Mouse (Mus musculus) lung, postnatal 10 days (tissue): Measurements from ENCODE around the gene Slc6a6.
A peak's percentile ranks its signal among the peaks of the same experiment; 100 is the strongest.

ENCODE experiments used
- DNase-seq: peaks from one replicate; pipeline ENCODE4 v3.0.0; 2021

The Slc6a6 gene

DNA sequence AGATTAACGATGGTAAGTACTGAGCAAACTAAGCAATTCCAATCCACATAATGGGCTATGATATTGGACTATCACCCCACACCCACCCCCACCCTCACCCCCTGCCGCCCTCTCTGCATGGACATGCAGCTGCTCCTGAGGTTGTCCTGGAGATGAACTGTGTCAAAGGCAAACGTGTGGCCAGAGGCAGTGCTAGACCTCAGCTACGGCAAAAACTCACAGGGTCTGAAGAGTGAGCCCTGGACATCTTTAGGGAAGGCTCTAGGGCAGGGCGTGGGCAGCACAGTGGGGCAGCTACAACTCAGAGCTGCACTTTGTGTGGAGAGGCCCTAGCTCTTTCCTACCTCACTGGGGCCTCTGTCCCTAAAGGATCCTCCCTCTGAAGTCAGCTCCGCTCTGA lies 13.6 kb upstream of the Slc6a6 start:
- no peak for DNase-seq

DNA sequence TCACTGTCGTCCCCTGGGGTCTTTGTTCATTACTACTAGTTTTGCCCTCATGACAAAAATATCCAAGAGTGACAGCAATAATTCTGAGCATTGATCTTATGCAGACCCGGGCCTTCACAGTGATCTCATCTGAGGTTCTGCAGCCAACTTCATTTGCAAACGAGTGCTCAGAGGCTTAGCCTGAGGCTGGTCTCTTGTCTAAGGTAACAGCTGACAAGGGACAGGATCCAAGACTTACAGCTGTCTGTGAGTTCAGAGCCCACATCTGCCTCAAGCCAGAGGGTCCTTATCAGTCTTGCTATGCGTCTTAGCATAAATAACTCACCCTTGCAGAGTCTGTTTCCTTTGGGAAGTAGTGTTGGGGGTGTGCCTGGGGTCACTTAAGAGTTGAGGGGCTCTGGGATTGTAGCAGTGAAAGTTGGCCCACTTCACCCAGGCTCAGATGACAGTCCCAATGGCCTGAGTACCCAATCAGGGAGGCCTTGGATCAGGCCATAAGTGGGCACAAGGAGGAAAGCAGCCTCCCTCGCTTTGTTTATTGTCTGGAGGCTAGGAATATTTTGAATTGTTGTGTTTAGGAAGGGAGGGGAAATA lies 9.0 kb upstream of the Slc6a6 start:
- DNase-seq = no peak

DNA sequence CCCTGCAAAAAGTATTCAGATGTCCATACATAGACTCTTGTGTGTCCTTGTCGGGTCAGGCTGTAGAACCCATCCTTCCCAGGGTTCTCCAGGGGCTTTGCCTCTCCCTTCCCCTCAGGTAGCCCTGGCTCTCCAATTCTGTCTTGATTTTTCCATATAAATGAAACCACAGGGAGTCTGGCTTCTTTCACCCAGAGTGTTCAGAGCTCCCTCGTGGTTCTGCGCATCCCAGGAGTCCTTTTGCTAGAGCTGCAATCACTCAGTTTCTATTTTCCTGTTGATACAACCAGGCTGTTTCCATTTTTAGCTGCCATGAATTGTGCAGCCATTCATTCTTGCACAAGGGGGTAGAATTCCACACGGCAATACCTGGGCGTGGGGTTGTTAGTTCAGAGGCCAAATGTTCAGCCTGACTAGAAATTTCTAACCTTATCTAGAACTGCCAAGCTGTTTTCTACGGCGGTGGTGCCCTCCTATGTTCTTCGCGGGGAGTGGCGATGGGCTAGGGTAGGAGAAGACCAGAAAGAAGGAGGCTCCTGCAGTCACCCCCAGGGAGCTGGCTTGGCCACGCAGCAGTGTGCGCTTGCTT lies 5.3 kb upstream of the Slc6a6 start:
- no peak for DNase-seq

DNA sequence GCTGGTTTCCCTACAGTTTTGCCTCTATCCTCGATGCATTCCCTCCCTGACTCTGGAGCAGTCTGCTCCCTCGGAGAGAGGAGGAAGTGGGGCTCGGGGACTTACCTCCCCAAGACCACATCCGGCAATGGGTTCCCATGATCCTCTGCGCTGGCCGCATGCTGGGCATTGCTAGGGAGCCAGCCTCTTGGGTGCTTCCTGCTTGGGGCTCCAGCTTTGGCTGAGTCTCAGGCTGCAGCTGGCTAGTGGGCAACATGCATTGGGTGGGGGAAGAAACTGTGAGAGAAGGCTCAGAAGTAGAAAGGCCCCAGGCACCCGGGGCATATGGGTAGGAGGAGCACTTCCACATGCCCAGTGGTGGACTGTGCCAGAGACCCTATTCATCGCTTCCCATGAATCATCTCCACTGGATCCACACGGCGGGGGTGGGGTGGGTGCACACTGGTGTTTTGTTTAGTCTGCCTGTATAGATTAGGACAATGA lies 4.7 kb upstream of the Slc6a6 start:
- peak; percentile 79 for DNase-seq

DNA sequence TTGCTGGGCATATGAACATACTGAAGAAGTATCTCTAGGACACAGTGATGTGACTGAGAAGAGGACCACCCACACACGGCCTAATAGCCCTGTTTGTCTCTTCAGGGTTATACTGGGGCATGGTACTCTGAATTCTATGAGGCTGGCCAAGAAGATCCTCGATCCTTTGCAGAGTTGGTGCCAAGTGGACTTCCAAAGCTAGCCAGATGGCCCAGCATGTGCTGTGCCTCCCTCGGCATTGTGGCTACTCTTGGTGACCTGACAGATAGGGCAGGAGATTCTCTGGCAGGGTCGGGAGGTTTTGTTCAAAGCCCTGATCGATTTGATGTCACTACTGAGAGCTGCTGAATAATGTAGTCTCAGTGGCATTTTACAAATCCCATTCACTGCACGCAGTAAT lies 4.1 kb upstream of the Slc6a6 start:
- DNase-seq = no peak

DNA sequence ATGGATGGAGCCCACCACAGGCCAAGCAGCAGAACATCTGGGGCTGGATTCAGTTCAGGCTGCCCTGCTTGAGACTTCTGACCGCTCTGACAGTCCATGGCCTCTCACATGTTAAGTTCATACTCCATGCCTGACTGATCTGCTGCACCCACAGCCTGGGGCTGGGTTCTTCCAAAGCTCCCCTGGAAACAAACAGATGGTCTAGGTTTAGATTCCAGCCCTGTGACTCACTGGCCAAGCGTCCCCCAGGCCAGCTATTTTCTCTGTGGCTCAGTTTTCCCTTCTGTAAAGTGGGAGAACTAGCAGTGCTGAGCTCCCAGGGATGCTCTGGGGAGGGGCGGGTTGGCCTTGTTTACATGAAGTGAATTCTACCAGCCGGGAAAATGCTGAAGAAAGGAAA lies 2.0 kb upstream of the Slc6a6 start:
- no peak for DNase-seq

DNA sequence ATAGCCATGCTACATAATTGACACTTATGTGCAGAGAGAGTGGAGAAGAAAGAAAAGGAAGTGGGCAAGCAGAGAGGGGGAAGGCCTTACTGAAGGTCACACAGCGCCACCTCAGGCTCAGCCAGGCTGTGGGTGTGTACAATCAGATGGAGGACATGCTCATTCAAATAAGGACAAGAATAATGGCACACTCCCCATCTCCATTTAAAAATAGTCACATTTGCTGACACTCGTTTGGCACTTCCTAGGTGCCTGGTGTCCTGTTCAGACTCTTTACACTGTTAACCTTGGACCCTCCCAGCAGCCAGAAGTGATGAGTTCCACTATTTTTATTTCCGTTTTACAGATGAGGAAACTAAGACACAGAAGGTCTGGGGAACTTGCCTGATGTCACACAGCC lies 732 bp upstream of the Slc6a6 start:
- peak; percentile 39 for DNase-seq

DNA sequence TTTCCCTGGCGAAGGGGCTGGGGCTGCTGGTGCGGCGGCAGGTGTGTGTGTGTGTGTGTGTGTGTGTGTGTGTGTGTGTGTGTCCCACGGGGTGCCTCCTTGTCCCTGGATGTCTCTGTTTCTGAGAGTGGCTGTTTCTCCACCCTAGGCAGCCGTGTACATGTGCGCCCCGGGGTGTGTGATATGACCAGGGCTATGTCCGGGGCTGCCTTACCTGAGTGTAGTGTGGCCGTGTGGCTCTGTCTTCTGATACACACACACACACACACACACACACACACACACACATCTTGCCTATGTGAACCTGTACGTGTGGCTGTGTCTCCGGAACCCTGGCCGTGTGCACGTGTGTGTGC lies 599 bp downstream of the Slc6a6 start:
- peak; percentile 35 for DNase-seq

DNA sequence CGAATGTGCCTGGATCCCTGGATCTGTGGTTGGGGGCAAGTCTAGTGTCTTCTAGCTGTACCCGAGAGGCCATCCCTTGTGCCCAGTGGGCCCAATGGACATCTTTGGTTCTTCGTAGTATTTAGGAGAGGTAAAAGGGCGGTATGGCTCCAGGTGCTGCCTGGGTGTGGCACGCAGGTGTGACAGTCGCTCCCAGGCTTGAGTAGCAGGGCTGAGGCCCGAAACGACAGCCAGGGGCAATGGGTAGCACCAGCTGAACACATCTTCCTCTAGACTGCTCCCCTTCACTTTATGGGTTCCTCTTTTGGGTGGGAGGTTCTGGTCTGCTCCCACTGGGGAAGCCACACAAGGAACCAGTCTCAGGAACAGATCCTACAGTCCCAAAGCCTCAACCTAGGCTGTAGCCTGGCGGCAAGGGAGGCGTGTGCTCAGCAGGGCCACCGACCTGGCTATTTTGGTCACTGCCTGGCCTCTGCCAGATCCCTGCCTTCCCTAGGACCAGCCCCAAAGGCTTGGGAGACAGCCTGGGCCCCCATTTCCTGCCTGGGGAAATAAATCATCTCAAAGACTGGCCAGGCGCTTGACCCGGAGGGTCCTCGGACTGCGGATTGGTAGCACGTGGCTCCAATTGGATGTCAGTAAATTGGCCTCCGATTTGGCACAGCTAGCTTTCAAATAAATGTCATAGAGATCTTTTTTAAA lies 1.1 kb downstream of the Slc6a6 start:
- peak; percentile 80 for DNase-seq

DNA sequence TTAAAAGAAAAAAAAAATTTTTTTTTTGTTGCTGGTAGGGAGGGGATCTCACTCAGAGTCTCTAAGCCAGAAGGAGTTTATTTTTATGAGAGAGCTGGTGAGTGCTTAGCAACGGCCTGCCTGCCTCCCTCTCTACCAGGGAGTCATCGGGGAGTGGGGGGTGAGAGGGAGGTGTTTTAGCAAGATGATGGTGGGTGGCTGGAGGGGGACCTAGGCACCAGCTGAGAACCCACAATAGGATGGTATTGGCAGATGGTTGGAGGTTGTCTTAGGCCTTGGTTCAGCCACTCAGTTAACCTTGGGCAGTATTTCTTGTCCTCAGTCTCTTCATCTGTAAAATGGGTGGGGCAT lies 1.7 kb downstream of the Slc6a6 start:
- peak; percentile 54 for DNase-seq

DNA sequence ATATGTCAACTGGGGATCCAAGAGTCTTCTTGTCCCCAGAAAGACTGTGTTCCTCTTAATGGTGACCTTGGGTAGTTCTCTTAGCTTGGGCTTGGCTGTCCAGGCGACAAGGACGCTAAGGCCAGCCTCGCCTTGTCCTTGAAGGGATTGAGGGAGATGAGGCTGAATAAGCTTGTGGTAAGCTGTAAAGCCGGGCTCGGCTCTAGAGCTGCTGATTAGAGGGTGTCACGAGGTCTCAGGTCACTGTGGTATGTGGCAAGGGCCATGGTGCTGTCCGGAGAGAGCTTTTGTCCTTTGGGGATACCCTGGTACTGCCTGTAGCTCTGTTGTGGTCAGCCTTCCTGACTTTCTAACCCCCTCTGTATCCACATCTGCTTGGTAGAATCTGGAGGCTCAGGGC lies 2.0 kb downstream of the Slc6a6 start:
- no peak for DNase-seq

DNA sequence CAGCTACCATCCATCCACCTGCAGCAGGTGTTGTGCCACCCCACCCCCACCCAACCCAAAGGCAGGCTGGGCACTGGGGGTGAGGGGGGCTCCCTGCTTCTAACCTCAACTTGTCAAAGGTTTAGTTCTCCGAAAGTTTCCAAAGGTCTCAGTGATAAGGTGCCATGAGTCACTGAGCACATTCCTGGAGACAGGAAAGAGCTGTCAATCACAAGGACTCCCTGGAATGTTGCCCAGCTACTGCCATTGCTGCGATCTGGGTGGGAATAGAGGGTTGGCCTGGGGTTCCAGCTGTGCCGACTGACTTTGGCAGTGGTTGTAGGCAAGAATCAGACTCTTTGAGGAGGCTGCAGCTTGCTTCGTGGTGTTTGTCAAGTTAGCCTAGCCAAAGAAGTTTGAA lies 2.7 kb downstream of the Slc6a6 start:
- peak; percentile 84 for DNase-seq

DNA sequence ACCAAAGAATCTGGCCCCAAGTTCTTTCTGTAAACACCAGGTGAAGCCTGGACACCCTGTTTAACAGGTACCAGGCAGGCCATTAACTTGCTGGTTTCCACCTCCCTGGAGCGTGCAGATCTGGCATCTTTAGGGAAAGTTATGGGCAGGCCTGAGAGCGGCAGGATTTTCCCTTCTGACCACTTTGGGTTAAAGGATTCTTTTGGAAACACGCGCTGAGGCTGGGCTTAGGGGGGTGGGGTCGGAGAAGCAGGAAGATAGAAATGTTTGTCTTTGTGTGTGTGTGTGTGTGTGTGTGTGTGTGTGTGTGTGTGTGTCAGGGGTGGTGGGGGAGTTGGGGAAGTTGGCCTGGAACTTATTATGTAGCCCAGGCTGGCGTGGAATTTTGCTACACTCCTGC lies 4.2 kb downstream of the Slc6a6 start:
- DNase-seq = peak; percentile 57

DNA sequence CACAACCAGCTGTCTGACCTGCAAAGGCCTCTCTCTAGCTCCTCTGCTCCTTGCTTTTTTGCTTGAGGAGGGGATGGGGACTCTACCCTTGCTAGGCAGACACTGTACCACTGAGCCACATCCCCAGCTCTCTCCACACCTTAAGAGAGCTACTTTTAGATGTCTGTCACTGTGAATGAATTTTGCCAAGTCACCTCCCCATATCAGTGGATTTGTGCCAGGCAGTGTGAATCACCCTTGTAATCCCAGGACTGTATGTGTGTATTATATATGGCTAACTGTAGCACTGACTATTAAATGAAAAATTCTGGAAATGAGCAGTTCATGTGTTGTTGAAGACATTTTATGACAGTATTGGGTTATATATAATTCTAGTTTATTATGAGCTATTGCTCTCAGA lies 5.4 kb downstream of the Slc6a6 start:
- no peak for DNase-seq

DNA sequence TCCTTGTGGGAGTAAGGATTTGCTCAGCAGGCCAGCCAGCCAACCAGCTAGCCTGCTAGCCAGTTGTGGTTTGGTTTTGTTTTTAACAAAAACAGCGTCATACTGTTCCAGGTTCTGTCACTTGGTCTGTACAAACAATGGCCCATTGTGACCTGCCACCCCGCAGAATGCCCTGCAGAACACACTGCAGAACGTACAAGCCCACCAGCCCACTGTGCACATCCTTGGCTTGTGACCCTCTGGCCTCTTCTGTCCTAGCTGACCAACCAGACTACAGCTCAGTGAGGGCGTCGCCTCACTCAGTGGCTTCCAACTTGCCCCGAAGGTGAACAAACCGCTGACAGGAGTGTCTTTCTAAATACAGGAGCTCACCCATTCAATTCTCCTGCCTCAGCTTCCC lies 6.4 kb downstream of the Slc6a6 start:
- DNase-seq = no peak

DNA sequence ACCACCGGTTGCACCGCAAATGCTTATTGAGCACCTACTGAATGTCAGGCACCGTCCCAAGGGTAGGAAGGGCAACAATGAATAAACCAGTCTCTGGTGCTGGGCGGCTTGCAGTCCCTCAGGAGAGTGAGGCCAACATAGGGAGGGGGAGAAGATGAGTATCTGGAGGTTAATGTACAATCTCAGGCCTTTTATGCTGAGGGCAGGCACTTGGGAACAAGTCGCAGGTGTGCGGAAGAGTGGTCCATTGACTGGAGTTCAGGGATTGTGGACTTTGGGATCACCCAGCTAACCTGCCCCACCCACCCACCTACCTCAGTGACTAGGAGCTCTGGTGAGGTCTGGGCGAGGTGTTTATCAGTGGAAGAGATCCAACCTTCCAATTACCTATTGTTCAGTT lies 6.8 kb downstream of the Slc6a6 start:
- DNase-seq = no peak

DNA sequence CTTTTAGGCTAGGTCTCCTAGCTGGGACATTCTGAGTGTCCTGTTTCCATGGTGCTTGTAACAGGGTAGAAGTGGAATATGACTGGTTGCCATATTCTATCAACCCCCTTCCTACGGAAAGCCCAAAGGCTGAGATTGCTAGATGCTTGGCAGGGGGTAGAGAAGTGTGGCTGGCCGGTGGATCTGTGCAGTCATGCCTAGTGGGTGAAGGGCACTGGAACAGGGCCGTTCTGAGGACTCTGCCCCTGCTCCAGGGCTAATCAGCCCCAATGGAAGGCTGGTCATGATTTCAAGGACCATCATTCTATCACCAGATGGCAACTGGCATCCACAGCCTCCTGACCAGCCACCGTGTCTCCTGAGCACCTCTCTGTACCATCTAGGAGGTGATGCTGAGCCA lies 7.7 kb downstream of the Slc6a6 start:
- DNase-seq = no peak

DNA sequence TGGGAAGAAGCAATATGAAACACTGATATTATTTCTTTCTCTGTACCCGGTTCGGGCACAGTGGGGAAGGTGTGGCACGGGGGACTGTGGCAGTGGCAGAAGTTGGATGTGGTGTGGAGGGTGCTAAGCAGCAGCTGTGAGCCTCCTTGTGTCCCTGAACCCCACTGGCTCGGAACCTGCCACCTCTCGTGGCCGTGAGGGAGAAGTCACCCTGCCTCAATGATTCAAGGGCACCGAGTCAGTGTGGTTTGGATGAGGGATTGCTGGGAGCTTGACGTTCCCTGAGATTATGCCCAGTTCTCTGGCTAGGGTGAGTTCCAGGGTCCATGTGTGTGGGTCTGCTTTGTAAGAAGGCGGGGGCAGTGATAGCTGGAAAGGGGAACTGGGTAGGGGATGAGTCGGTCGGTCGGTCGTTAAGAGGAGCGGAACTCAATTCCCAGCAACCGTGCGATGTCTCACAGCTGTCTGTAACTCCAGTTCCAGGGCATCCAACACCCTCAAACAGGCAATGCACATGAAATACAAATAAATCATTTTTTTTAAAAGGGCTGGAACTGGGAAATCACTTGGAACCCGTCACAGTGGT lies 9.5 kb downstream of the Slc6a6 start:
- no peak for DNase-seq

DNA sequence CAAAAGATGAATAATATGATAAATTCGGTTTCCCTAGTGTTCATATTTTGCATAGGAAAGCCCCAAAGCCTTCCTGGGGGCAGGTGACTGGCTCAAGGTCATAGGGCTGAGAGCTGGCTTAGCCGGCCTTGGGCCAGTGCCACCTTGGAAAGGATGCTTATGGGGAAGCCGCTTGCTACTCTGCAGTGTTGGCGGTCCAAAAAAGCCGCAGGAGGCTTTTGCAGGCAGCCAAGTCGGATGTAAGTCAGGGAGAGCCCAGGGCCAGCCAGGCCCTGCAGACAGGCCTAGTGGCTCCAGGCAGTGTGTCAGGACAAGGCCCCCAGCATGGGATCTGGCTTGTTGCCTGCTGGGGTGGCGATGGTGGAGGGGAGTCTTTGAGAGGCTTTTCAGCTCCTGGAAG lies 10.8 kb downstream of the Slc6a6 start:
- no peak for DNase-seq

DNA sequence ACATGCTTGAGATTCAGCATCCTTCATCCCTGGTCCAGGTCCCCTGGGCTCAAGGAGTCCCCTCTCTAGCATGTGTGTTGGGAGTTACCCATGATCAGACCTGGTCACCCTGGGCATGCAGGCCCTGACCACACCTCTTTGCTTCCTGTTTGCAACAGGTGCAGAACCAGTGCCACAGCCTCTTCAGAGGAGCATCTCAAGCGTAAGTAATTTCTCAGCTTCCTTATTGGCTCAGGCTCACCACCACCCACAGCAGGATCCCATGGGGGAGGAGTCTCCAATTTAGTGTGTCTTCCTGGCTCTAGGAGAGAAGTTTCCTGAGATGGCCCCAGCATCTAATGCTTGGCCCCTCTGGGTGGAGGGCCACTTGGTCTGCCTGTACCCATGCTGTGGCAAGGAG lies 15.0 kb downstream of the Slc6a6 start:
- DNase-seq = no peak

DNA sequence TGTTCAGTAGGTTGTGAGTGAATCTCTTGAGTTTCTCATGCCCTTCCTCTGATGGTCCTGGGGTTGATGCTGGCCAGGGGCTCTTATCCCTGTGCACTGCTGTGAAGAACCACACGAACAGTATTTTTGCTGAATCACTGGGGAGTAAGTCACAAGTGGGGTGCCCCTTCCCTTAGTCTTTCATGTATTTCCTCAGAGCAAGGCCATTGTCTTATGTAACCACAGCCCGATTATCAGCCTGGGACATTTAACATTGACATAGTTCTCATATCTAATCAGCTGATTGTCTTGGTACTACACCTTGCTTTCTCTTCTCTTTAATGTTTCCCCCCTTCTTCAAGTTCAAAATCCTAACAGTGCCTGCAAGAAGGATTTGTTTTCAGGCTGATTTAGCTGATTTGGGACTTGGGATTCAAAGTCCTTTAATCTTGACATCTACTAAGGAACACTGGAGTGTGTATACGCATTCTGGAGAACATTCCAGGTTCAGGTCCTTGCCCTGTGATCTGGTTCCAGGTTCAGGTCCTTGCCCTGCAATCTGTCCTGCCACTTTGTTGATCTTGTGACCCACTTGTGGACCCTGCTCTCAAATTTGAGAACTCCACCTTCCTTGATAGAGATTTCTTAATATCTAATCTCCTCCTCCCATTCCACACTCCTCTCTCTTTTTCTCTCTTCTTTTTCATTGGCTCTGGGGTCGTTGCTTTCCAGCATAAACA lies 15.8 kb downstream of the Slc6a6 start:
- no peak for DNase-seq

DNA sequence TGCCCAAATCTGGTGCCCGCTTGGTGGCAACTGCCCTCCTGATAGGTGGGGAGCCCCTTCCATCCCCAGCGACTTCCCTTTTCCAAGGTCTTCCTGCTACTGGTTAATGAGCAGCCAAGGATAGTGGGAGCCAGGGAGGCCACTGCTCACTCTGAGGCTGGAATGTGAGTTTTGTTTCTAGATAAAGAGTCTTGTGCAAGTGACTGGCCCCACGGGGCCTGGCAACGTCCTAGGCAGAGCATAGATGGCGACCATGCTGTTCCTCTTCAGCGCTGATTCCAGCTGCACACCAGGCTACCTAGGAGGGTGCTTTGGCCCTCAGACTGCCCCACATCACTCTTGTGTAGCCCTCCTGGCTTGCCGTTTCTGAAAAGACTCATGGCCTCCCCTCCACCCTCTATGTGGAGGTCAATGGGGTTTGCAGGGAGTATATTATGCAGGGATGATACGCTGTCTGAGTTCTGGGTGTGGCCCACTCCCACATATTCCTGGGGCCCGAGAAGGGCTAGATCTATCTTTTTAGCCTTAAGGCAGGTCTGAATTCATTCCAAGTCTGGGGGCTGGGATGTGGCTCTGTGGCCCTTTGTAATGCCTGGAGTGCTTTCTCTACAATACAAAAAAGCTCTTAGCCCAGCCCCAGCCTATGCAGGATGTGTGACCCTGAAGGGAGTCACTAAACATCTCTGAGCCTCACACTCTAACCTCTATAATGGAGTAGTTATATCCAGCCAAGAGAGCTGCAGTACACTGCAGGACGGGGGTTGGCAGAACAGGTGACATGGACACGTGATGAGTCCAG lies 17.2 kb downstream of the Slc6a6 start:
- DNase-seq = no peak

DNA sequence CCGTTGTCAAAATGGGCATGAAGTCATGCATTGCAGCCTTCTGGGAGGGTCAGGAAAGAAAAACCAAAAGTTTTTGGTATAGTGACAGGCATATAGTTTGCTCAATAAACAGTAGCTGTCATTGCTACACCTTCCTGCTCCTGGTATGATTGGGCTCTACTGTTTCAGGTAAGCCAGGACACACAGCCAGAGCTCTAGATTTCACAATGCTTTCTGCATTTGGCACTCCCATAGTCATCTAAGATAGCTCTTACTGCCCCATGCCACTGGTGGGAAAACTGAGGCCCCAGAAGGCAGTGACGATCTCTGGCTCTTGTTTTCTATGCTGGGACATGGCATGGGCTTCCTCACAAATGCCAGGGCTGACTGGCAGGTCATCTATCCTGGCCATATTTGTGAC lies 19.6 kb downstream of the Slc6a6 start:
- no peak for DNase-seq
